Mouse (Mus musculus) Muller cell, postnatal 12 days (primary cell): ENCODE data around the gene Olfr1432.
"Not testable (repeated sequence)": the region's sequence is repeated elsewhere in the genome, so short reads cannot be mapped to it uniquely, and the experiment has no call there.

Source experiments
- DNase-seq: peaks from one replicate; pipeline ENCODE4 v3.0.0-alpha.2; 2015; ENCODE audit errors: inconsistent ontology term

The Olfr1432 gene

DNA sequence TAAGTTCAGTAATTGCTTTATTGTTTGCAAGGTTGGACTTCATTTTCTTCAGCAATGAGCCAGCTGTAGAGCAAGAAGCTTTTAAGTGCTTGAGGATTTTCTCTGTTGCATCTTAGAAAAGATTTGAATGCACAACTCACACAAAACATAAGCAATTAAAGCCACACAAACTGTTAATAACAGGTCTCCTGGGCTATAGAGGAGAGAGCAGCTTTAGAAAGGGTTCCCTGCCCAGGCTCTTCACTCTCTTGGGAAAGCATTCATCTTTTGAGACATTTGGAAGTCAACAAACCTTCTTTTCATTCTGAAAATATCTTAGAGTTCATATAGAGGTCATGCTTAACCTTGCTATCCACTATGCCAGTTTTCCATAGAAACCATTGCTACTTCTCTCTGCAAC, at the start of gene Olfr1432:
TSS of gene Olfr1432 (minus strand) at position 101 of the 400 bp plus-strand sequence.
- DNase-seq, result not testable (repeated sequence)

DNA sequence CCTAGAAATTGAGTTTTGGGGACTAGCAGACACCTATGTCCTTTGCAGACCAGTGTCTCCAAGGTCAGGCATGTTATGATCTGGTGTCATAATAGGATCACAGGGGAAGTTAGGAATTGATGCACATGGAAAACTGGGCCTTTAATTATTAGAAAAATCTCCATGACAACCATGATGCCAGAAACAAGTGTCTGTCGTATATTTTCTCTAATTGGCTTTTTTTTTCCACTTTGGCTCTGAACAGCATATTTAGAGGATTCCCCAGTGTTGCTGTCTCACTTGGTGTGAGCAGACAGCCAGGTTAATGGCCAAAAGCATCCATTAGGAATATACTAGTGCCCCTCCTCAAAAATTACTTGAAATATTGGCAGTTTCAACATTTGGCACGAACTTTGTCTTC, 47.2 kb upstream of the Olfr1432 start, which contains the start of gene Olfr1434:
TSS of gene Olfr1434 (plus strand) at position 301 of the 400 bp plus-strand sequence.
- DNase-seq, result no peak

DNA sequence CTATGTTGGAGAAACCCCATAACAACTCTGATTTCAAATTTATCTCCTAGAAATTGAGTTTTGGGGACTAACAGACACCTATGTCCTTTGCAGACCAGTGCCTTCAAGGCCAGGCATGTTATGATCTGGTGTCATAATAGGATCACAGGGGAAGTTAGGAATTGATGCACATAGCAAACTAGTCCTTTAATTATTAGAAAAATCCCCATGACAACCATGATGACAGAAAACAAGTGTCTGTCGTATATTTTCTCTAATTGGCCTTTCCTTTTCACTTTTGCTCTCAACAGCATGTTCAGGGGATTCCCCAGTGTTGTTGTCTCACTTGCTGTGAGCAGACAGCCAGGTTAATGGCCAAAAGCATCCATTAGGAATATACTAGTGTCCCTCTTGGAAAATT, 28.3 kb upstream of the Olfr1432 start, which contains the start of gene Olfr235:
TSS of gene Olfr235 (plus strand) at position 301 of the 400 bp plus-strand sequence.
- no peak for DNase-seq

DNA sequence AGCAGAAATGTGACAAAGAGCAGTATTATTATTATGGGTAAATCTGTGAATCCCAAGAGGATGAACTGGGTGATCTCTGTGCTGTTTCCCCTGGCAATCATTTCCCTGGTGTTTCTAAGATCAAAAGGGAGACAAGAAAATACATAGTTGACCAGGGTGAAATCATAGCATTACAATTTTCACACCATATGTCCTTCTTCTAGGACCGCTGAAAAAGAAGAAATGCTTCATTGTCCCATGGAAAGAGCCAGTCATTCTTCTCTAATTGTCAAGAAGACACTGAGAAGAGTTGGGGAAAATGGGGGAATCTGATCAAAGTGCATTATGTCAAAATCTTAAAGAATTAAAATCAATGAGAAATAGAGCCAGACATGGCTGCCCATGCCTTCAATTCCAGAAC, 9.2 kb upstream of the Olfr1432 start, which contains the start of gene Olfr262:
TSS of gene Olfr262 (minus strand) at position 101 of the 400 bp plus-strand sequence.
- DNase-seq, result no peak

DNA sequence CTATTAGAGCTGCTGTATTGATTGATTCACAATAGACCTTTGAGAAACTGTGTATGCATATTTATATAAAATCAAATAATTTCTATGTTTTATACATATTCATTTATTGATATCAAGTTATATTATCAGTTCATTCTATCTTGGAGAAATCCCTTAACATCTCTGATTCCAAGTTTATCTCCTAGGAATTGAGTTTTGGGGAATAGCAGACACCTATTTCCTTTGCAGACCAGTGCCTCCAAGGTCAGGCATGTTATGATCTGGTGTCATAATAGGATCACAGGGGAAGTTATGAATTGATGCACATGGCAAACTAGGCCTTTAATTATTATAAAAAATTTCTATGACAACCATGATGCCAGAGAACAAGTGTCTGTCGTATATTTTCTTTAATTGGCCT, 32.1 kb downstream of the Olfr1432 start, which contains the start of gene Olfr1431:
TSS of gene Olfr1431 (plus strand) at position 301 of the 400 bp plus-strand sequence.
- no peak for DNase-seq

DNA sequence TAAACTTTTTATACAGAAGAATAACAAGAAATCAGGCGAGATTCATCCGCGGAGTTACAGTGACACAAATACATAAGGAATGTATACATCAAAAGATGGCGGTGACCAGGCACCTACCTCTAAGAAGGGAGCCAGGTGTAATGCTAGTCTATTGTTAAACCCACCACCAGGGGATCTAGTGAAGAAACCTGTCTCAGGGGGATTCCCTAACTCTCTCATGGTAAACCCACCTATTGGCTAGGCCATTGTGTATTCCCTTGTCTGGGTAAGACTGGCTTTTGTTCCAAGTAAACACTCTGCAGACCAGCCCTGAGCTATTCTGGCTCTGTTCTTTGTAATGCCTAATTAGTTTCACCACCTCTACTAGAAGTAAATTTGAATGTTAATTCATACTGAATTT, 33.3 kb downstream of the Olfr1432 start:
- DNase-seq, result not testable (repeated sequence)
